Mouse (Mus musculus): ENCODE data around the gene Naa80. TPM values are rescaled to one million over a fixed set of nuclear protein-coding genes. Genes with fewer than 3 reads are reported as not detected.
A peak's percentile ranks its signal among the peaks of the same experiment; 100 is the strongest.
"Not testable (repeated sequence)": the region's sequence is repeated elsewhere in the genome, so short reads cannot be mapped to it uniquely, and the experiment has no call there.

Naa80 gene
- polyA plus RNA-seq, 1 experiment: 19.0 TPM

GRCm38 (mm10) chr9:107549297-107550074, 29.2 kb upstream of the Naa80 start:
- DNase-seq (ENCODE audit: low read depth, low spot score): no peak
- WGBS: 87% methylated on average over 20 of the region's 20 CpGs

DNA sequence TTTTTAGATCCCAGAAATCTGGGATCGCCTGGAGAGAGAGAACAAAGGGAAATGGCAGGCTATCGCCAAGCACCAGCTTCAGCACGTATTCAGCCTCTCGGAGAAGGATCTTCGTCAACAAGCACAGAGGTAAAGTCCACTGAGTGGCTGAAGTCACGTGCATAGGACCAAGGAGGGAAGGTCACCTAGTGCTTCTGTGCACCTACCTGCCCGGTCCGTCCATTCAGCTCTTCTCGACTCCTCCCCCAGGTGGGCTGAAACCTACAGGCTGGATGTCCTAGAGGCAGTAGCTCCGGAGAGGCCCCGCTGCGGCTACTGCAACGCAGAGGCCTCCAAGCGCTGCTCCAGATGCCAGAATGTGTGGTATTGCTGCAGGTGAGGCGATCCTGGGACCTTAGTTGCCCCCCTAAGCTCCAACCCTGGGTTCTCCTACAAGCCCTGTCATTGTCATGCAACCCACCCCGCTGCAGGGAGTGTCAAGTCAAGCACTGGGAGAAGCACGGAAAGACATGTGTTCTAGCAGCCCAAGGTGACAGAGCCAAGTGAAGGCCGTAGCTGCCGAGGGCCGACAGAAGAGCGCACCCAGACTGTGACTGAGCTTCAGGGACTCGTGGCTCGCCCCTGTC, 28.1 kb upstream of the Naa80 start:
- no peak for DNase-seq (ENCODE audit: low read depth, low spot score)
- 65% methylated on average over 23 of the region's 23 CpGs for WGBS

GRCm38 (mm10) chr9:107551117-107551889, 27.4 kb upstream of the Naa80 start, which contains the start of gene Rassf1:
Gene Rassf1 (plus strand): TSS chr9:107551555.
- no peak for DNase-seq (ENCODE audit: low read depth, low spot score)
- 2% methylated on average over 63 of the region's 63 CpGs for WGBS

DNA sequence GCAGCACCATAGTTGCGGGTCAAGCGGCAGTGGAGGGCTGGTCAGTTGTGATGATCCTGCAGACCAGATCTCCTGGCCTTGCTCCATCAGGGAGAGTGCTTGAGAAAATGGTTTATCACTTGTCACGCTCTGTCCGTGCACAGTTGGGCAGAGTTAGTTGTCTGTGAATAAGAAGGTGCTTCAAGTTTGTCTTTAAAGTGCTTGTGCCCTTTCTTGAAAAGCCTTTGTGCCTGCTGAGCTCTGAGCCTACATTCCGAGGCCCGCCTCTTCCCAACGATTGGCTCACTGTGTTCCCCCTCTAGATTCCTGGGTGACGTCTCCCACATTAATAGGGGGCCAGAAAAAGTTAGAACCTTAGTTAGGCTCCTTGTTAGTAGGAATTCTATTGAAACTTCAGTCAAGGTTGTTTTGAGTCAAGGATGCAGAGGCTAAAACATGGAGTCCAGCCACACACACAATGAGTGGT, 26.8 kb upstream of the Naa80 start:
- whole genome bisulfite sequencing: 36% methylated on average over 8 of the region's 8 CpGs

GRCm38 (mm10) chr9:107552690-107553393, 25.8 kb upstream of the Naa80 start:
- DNase-seq (ENCODE audit: low read depth, low spot score): no peak
- WGBS: 80% methylated on average over 5 of the region's 5 CpGs

More for the DNA sequence above, 26.8 kb upstream of the Naa80 start:
- no peak for DNase-seq (ENCODE audit: low read depth, low spot score)

GRCm38 (mm10) chr9:107553541-107554318, 25.0 kb upstream of the Naa80 start:
- WGBS: 8% methylated on average over 37 of the region's 37 CpGs
- no peak for DNase-seq (ENCODE audit: low read depth, low spot score)

- WGBS: under 1% methylated on average over 53 of the region's 53 CpGs
- peak; percentile 87 for DNase-seq (ENCODE audit: low read depth, low spot score)
These were observed 24.3 kb upstream of the Naa80 start for GRCm38 (mm10) chr9:107554319-107554825.

DNA sequence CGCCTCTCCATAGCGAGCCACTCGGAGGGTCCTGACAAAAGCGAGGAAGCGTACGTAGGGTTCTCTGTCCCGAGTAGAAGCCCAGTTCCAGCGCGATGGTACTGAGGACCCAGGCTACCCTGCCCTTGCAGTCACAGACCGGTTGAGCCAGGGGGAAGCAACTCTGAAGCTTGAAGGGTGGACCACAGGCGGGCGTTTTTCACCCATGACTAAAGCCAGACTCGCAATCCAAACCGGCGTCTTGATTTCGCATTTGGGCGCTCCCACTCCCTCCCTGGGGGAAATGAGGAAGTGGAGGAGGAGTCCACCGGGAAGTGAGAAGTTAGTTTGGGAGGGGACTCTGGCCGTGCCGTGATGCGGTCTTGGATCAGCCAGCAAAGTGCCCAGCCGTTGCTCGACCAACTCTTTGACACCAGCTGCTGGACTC, 23.6 kb upstream of the Naa80 start:
- DNase-seq (ENCODE audit: low read depth, low spot score): no peak
- under 1% methylated on average over 23 of the region's 23 CpGs for WGBS

DNA sequence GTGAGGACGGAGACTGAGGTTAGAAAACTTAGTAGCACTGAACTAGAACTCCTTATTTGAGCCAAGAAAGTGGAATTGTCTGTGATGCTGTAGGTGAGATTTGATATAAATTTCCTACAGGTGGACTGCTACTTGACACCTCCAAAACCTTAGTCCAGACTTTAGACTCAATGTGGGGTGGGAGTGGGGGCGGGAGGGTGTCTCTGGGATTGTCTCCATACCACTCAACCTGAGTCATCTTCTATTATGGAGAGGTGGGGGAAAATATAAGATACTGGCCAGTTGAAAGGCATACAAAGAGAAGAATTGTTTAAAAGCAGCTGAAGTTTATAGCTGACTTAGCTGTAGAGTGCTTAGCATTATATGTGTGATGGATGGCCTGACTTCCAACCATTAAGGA, 23.0 kb upstream of the Naa80 start:
- no peak for DNase-seq (ENCODE audit: low read depth, low spot score)
- WGBS: 14% methylated on average over 2 of the region's 2 CpGs

DNA sequence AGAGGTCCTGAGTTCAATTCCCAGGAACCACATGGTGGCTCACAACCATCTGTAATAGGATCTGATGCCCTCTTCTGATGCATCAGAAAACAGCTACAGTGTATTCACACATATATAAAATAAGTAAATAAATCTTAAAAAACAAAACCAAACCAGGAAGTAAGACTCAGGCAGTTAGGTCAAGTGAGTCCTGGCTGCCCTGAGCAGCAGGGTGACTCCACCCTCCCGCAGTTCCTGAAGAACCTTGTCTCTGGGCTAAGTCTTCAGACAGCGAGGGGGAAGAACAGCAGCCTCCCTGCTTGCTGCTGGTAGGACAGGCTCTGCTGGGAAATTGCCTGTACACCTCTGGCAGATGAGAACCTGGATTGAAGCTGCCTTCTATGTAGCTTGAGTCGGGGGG, 22.3 kb upstream of the Naa80 start:
- 28% methylated on average over 3 of the region's 3 CpGs for WGBS
- DNase-seq (ENCODE audit: low read depth, low spot score): no peak

DNA sequence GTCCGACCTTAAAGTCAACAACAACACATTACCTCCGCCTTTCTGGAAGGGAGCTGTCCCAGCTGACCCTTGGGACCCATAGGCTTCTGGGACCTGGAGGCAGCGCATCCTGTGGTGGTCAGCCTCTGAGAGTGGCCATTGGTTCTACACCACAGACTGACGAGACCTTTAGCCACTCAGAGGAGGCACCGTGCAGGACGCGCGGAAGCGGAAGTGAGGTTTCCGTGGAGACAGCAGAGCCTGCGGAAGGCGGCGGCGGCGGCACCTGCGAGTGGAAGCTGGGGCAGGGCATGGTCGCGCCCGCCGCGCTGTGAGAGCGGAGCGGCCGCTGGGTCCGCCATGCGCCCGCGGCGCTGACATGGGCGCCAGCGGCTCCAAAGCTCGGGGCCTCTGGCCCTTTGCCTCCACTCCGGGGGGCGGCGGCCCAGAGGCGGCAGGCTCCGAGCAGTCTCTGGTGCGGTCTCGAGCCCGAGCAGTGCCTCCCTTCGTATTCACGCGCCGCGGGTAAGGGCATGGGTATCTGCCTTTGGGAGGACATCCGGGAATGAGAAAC, 15.6 kb upstream of the Naa80 start, which contains the start of gene Tusc2:
Gene Tusc2 (plus strand): TSS at position 227 of the 553 bp plus-strand sequence.
- DNase-seq (ENCODE audit: low read depth, low spot score): peak; percentile 89
- WGBS: under 1% methylated on average over 46 of the region's 46 CpGs

DNA sequence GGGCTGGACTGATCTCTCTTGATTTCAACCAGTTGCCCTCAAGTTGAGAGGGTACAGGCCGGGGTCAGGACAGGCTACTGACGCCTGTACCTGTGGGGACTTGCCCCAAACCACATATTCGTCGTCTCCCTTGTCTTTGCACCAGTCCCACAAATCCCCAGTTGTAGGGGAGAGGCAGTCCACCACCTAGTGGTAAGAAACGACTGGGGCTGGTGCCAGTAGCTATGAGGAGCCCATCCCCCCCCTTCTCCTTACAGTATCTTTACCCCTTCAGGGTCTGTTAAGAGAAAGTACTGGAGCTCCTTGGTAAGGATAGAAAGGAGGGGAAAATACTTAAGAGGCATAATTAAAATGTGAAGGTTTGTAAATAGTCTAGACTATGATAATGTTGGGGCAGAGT, 13.1 kb upstream of the Naa80 start:
- 48% methylated on average over 5 of the region's 5 CpGs for WGBS
- not testable (repeated sequence) for DNase-seq (ENCODE audit: low read depth, low spot score)

DNA sequence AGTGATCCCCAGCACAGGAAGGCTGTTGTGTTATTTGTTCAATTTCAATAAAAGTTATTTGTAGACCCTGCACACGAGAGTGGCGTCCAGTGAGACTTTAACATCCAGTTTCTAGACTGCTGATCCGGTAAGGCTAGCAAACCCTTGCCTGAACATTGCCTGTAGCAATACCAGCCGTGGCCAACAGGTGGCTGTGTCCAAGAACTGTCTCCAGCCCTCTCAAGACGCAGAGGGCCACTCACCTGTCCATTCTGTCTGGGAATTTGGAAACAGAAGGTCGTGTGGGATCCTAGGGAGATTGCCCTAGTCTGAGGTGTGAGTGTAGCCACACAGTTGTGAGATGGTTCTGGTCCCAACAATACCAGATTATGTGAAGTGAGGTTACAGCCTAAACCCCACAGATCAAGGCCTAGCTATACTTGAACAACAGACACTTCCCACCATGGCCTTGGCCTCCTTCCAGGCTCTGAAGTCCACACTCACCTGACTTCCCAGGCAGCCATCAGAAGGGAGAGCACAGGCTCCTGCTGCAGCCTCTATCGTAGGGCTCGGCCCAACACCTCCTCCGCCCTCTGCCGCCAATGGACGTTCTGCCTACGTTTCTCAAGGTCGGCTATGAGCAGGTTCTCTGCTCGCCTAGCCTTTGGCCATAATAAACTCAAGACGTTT, 12.5 kb upstream of the Naa80 start:
- 14% methylated on average over 15 of the region's 15 CpGs for WGBS
- DNase-seq (ENCODE audit: low read depth, low spot score): peak; percentile 83

GRCm38 (mm10) chr9:107566855-107567254, 11.8 kb upstream of the Naa80 start:
- 29% methylated on average over 3 of the region's 3 CpGs for WGBS
- no peak for DNase-seq (ENCODE audit: low read depth, low spot score)

DNA sequence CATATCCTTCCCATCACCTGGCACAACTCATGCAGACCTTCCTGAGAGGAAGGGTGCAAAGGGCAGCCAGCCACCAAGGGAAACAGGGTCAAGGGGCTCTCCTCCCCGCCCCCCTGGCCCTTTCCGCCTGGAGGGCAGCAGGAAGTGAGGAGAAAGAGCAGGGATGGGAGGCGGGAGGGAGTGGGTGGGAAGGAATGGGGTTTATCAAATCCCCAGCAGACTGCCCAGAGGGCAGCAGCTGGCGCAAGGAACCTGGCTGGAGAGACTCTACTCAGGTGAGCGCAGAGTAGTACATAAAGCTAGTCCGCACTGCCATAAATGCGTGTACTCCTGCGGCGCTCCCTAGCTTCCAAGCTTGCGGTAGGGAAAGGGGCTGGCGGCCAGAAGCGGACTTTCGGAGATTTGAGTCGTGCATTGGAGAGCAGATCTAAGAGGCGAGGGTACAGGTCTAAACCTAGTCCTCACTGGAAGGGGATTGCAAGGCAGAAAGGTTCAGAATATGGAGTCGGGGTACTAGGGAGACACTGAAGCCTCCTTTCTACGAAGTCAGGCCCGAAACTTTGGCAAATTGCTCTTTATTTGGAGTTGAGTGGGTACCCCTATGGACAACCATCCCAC, 10.9 kb upstream of the Naa80 start, which contains the start of gene Hyal2:
Gene Hyal2 (plus strand): TSS at position 244 of the 618 bp plus-strand sequence.
- no peak for DNase-seq (ENCODE audit: low read depth, low spot score)
- 16% methylated on average over 18 of the region's 18 CpGs for WGBS

DNA sequence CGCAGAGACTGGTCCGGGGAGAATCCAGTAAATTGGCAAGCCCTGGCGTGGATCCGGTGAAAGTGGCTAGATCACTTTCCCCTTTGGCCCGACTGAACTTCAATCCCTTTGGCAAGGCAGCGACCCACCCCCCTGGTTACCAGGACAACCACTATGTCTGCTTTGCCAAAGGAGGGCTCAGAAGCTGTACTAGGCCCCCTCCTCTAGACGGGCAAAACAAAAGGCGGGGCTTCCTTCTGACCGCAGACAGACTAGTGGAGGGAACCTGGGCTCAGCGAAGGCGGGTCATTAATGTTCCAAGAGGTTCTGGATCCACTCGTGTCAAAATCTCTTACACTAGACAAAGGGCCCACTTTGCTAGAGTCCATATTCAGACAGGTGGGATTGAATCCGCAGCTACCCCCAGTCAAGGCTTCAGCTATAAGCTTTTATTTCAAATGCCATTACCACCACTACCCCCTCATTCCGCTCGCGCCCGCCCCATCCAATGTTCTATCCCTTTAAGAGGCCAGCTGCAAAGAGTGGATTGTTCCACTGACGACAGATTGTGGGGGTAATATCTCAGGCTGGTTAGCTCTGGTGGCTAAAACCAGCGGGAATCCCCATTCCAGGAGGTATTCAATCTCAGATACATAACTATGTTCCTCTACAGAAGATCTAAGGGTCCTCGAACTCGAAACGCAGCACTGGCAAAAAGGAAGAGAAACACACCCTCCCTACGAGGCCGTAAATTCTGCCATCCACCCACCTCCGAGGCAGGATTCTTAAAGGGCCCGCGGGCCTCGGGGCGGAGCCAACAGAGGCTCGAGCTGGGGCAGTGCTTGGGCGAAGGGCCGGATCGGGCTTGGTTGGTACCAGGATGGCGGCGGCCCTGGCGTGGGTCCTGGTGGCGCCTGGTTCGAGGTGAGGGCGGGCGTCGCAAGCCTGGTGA, 10.1 kb upstream of the Naa80 start:
- DNase-seq (ENCODE audit: low read depth, low spot score): peak; percentile 82
- WGBS: 0% methylated on average over 41 of the region's 41 CpGs
